Mouse (Mus musculus) cerebellum, adult 9-11 months (tissue): Measurements from ENCODE around the gene Pax6.
A peak's percentile ranks its signal among the peaks of the same experiment; 100 is the strongest.

Source experiments
- DNase-seq: peaks from one replicate; pipeline ENCODE4 v3.0.0; 2022

Pax6 gene

GRCm38 (mm10) chr2:105668271-105669270, at the start of gene Pax6:
TSS of gene Pax6 (plus strand) at chr2:105668900.
- DNase-seq, result peak; percentile 86

GRCm38 (mm10) chr2:105648933-105649332, 19.8 kb upstream of the Pax6 start:
- no peak for DNase-seq

GRCm38 (mm10) chr2:105656456-105656855, 12.2 kb upstream of the Pax6 start:
- DNase-seq, result no peak

GRCm38 (mm10) chr2:105659350-105659749, 9.3 kb upstream of the Pax6 start:
- DNase-seq, result no peak

- DNase-seq, result peak; percentile 33
Observed at GRCm38 (mm10) chr2:105659926-105660873, 8.5 kb upstream of the Pax6 start.

- DNase-seq, result peak; percentile 16
Observed at GRCm38 (mm10) chr2:105660874-105661622, 7.7 kb upstream of the Pax6 start.

- no peak for DNase-seq
Observed at GRCm38 (mm10) chr2:105661623-105662066, 7.1 kb upstream of the Pax6 start.

GRCm38 (mm10) chr2:105662121-105662520, 6.6 kb upstream of the Pax6 start:
- no peak for DNase-seq

- no peak for DNase-seq
Observed at GRCm38 (mm10) chr2:105662606-105663005, 6.1 kb upstream of the Pax6 start.

GRCm38 (mm10) chr2:105663101-105663511, 5.6 kb upstream of the Pax6 start:
- no peak for DNase-seq

- DNase-seq, result no peak
Observed at GRCm38 (mm10) chr2:105664996-105665395, 3.7 kb upstream of the Pax6 start.

- no peak for DNase-seq
Observed at GRCm38 (mm10) chr2:105665491-105666250, 3.0 kb upstream of the Pax6 start.

- DNase-seq, result no peak
Observed at GRCm38 (mm10) chr2:105666331-105666730, 2.4 kb upstream of the Pax6 start.

- DNase-seq, result peak; percentile 36
Observed at GRCm38 (mm10) chr2:105666763-105667625, 1.7 kb upstream of the Pax6 start.

- peak; percentile 63 for DNase-seq
Observed at GRCm38 (mm10) chr2:105667626-105667950, 1.1 kb upstream of the Pax6 start.

- DNase-seq, result peak; percentile 47
Observed at GRCm38 (mm10) chr2:105669371-105669861, 716 bp downstream of the Pax6 start.

GRCm38 (mm10) chr2:105669881-105670730, 1.4 kb downstream of the Pax6 start:
- DNase-seq, result peak; percentile 66

GRCm38 (mm10) chr2:105670731-105671095, 2.0 kb downstream of the Pax6 start:
- DNase-seq, result peak; percentile 36

- DNase-seq, result peak; percentile 38
Observed at GRCm38 (mm10) chr2:105671116-105671797, 2.6 kb downstream of the Pax6 start.
